Mouse (Mus musculus): ENCODE data around the gene Plscr3.

GRCm38 (mm10) chr11:69891482-69891881, 45.3 kb downstream of the Plscr3 start:
- TF ChIP-seq POLR2A (IDR thresholded peaks at IDR 0.05; ENCODE audit: extremely low read depth, insufficient read depth, low read length), result no peak
- no peak for TF ChIP-seq CTCF (IDR thresholded peaks at IDR 0.05; ENCODE audit: extremely low read depth, insufficient read depth, low read length)

Data from cortical plate, adult 2 months (tissue).